Mouse (Mus musculus) hindbrain, postnatal 0 days (tissue): ENCODE measurements around the gene Tmem176a. TPM values are rescaled to one million over a fixed set of nuclear protein-coding genes. Genes with fewer than 3 reads are reported as not detected.
"Not testable (repeated sequence)": the region's sequence is repeated elsewhere in the genome, so short reads cannot be mapped to it uniquely, and the experiment has no call there.

Experiments
- ATAC-seq: fragments of 200-750 bp; cut with Nextera tagmentation; 2 replicates; pipeline ENCODE4 v1.8.0; 2017; ENCODE audit warnings: mild to moderate bottlenecking, moderate TSS enrichment, moderate library complexity
- DNase-seq: peaks from one replicate; pipeline ENCODE4 v3.0.0-alpha.2; 2015; ENCODE audit warnings: low spot score
- H3K27ac ChIP-seq: fragments of 300-500 bp; sonication (generic); 2 replicates; pipeline ENCODE4 v1.5.1; 2014; ENCODE audit warnings: mild to moderate bottlenecking
- H3K27me3 ChIP-seq: fragments of 300-500 bp; sonication (generic); 2 replicates; pipeline ENCODE4 v1.6.1; 2014; ENCODE audit warnings: low read length, mixed read lengths; ENCODE audit not compliant: insufficient read depth
- H3K36me3 ChIP-seq: fragments of 300-500 bp; sonication (generic); 2 replicates; pipeline ENCODE4 v1.6.1; 2014; ENCODE audit warnings: low read length, mixed read lengths; ENCODE audit not compliant: insufficient read depth
- H3K4me1 ChIP-seq: fragments of 300-500 bp; sonication (generic); 2 replicates; pipeline ENCODE4 v1.6.1; 2014; ENCODE audit warnings: antibody characterized with exemption, low read length, mixed read lengths; ENCODE audit not compliant: insufficient read depth
- H3K4me2 ChIP-seq: fragments of 300-500 bp; sonication (generic); 2 replicates; pipeline ENCODE4 v1.6.1; 2014; ENCODE audit warnings: low read depth, mild to moderate bottlenecking, low read length, moderate library complexity, mixed read lengths
- H3K4me3 ChIP-seq: fragments of 300-500 bp; sonication (generic); 2 replicates; pipeline ENCODE4 v1.5.1; 2014; ENCODE audit warnings: low read length
- H3K9ac ChIP-seq: fragments of 300-500 bp; sonication (generic); replicated peaks from 2 replicates; pipeline ENCODE4 v1.6.1; 2014; ENCODE audit warnings: mild to moderate bottlenecking, low read length, moderate library complexity, mixed read lengths
- H3K9me3 ChIP-seq: fragments of 300-500 bp; sonication (generic); 2 replicates; pipeline ENCODE4 v1.6.1; 2016; ENCODE audit warnings: low read length, mixed read lengths
- CTCF ChIP-seq: IDR thresholded peaks from 2 replicates; pipeline ENCODE4 v1.5.1; 2016; ENCODE audit warnings: antibody characterized with exemption, control low read depth, low read depth
- WGBS: fragments of 180-500 bp; shearing (Covaris S2); extraction: QIAGEN DNeasy Blood & Tissue Kit; methylation state at CpG from one replicate; pipeline ENCODE4 v1.1.7; 2014; 5-methylcytosine and 5-hydroxymethylcytosine counted together
- polyA plus RNA-seq: library from polyadenylated mRNA; unstranded; fragments of >200 nt; fragmentation: Nextera tagmentation; extraction: Ambion mirVana; gene quantifications from 2 replicates; pipeline ENCODE4 v1.2.1, GENCODE M21; 2015
- total RNA-seq: library from RNA; depleted of rRNA; stranded (reverse); fragments of >200 nt; gene quantifications from 2 replicates; pipeline ENCODE4 v1.2.3, GENCODE M21; 2014

Tmem176a gene
- total and polyA plus RNA-seq, 2 experiments from 2014 or later, result 27.2 to 40.1 TPM

- Histone ChIP-seq H3K4me2 (no peak overlapping the region), H3K9ac (no peak overlapping the region), H3K4me1 (no peaks in the 10 kb centered on the region), H3K36me3 (no peaks in the 10 kb centered on the region), H3K27me3 (no peaks in the 10 kb centered on the region), H3K4me3 (no peak overlapping the region), H3K27ac (no peak overlapping the region), H3K9me3 (no peaks in the 10 kb centered on the region)
- ATAC-seq, result no peak
- peak; percentile 28 for TF ChIP-seq CTCF
- no peak for DNase-seq
These were observed 25.7 kb upstream of the Tmem176a start for GRCm38 (mm10) chr6:48815013-48815412.

GRCm38 (mm10) chr6:48817815-48818214 is 22.9 kb upstream of the Tmem176a start:
- no peaks in the 10 kb centered on the region for H3K4me1 ChIP-seq
- no peak overlapping the region for H3K4me3 ChIP-seq
- DNase-seq (peak; percentile 93), ATAC-seq (no peak)
- H3K27me3 ChIP-seq, result no peaks in the 10 kb centered on the region
- peak; percentile 90 for TF ChIP-seq CTCF
- H3K36me3 ChIP-seq, result no peaks in the 10 kb centered on the region
- H3K4me2 ChIP-seq, result no peak overlapping the region
- H3K9ac ChIP-seq, result no peak overlapping the region
- no peaks in the 10 kb centered on the region for H3K9me3 ChIP-seq
- no peak overlapping the region for H3K27ac ChIP-seq
- WGBS, result 6% methylated on average over 6 of the region's 6 CpGs

- H3K27ac ChIP-seq, H3K9ac ChIP-seq, H3K4me3 ChIP-seq, DNase-seq, ATAC-seq, H3K36me3 ChIP-seq, H3K27me3 ChIP-seq, H3K4me2 ChIP-seq, H3K9me3 ChIP-seq, H3K4me1 ChIP-seq: not testable (repeated sequence)
- WGBS, result 92% methylated on average over 7 of the region's 7 CpGs
These were observed 18.5 kb upstream of the Tmem176a start for GRCm38 (mm10) chr6:48821991-48822785.

- WGBS, result 65% methylated on average over 7 of the region's 7 CpGs
- Histone ChIP-seq H3K36me3 (no peaks in the 10 kb centered on the region), H3K27ac (no peak overlapping the region), H3K4me2 (no peak overlapping the region), H3K4me3 (no peak overlapping the region), H3K9ac (no peak overlapping the region), H3K9me3 (no peaks in the 10 kb centered on the region), H3K4me1 (no peaks in the 10 kb centered on the region), H3K27me3 (no peaks in the 10 kb centered on the region)
- TF ChIP-seq CTCF, result no peak
- DNase-seq, result no peak
- ATAC-seq, result no peak
These were observed 15.7 kb upstream of the Tmem176a start for GRCm38 (mm10) chr6:48825016-48825415.

GRCm38 (mm10) chr6:48828976-48829375 is 11.7 kb upstream of the Tmem176a start:
- ATAC-seq, result no peak

GRCm38 (mm10) chr6:48829651-48830050 is 11.1 kb upstream of the Tmem176a start:
- Histone ChIP-seq H3K36me3 (peaks cover 10% of the 10 kb centered on the region; the same call in 1 of the 2 replicates), H3K4me3 (no peak overlapping the region), H3K9me3 (no peaks in the 10 kb centered on the region), H3K4me1 (no peaks in the 10 kb centered on the region), H3K27ac (no peak overlapping the region), H3K4me2 (no peak overlapping the region), H3K27me3 (no peaks in the 10 kb centered on the region), H3K9ac (no peak overlapping the region)
- DNase-seq (no peak), ATAC-seq (no peak)
- no peak for TF ChIP-seq CTCF

More at GRCm38 (mm10) chr6:48828976-48829375, 11.7 kb upstream of the Tmem176a start:
- Histone ChIP-seq H3K4me2 (no peak overlapping the region), H3K4me3 (no peak overlapping the region), H3K27ac (no peak overlapping the region), H3K36me3 (peaks cover 7% of the 10 kb centered on the region; the same call in 1 of the 2 replicates), H3K27me3 (no peaks in the 10 kb centered on the region), H3K9me3 (no peaks in the 10 kb centered on the region), H3K4me1 (no peaks in the 10 kb centered on the region), H3K9ac (no peak overlapping the region)
- DNase-seq, result no peak
- TF ChIP-seq CTCF, result no peak
- 94% methylated on average over 1 of the region's 1 CpGs for WGBS

GRCm38 (mm10) chr6:48830241-48830640 is 10.5 kb upstream of the Tmem176a start:
- WGBS, result 57% methylated on average over 1 of the region's 1 CpGs
- no peaks in the 10 kb centered on the region for H3K4me1 ChIP-seq
- H3K27me3 ChIP-seq, result no peaks in the 10 kb centered on the region
- H3K4me2 ChIP-seq, result no peak overlapping the region
- H3K4me3 ChIP-seq, result no peak overlapping the region
- H3K9ac ChIP-seq, result no peak overlapping the region
- DNase-seq (no peak), ATAC-seq (no peak)
- H3K36me3 ChIP-seq, result peaks cover 10% of the 10 kb centered on the region; the same call in 1 of the 2 replicates
- H3K9me3 ChIP-seq, result no peaks in the 10 kb centered on the region
- no peak overlapping the region for H3K27ac ChIP-seq
- no peak for TF ChIP-seq CTCF
